ENCODE assay signal across 30 mouse cellular contexts in the genomic region with DNA sequence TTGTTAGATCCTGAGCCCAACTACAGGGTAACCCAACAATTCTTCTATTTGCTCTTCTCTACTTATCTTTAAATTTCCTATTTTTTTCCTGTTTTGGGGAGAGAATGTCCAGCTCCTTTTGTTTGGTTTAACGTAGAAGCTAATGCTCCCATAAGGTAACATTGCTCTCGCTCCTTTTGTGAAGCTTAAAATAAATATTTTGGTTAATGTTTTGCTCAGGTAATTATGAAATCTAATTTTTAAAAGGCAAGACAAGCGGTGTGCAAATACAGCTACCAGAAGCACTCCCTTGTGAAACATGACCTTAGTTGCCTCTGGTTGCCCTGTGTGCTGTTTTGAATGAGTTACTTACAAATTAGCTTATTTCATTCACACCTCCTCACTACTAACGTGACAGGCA.
"Had no signal": no experiment of that assay in that cellular context is flagged by ENCODE, and none has a peak within 500 bp of the region (broad histone marks: within the 10 kb centered on the region; RNA-seq: fewer than 3 reads in every experiment).

No protein-coding gene starts in this region.

- H3K4me1 ChIP-seq: limb, embryonic 10.5 days; limb, embryonic 12.5 days; limb, embryonic 13.5 days; limb, embryonic 15.5 days; liver, embryonic 13.5 days; liver, embryonic 15.5 days; lung, embryonic 15.5 days; megakaryocyte, embryonic 14.5 days; midbrain, embryonic 10.5 days; midbrain, embryonic 12.5 days; midbrain, embryonic 13.5 days; midbrain, embryonic 15.5 days; neural tube, embryonic 12.5 days; neural tube, embryonic 13.5 days had no signal

- H3K4me3 ChIP-seq: left cerebral cortex, adult 2 months; limb, embryonic 10.5 days; limb, embryonic 12.5 days; limb, embryonic 13.5 days; limb, embryonic 15.5 days; liver, embryonic 13.5 days; liver, embryonic 15.5 days; lung, embryonic 15.5 days; megakaryocyte, embryonic 14.5 days; midbrain, embryonic 10.5 days; midbrain, embryonic 12.5 days; midbrain, embryonic 13.5 days; midbrain, embryonic 15.5 days; myocyte; neural tube, embryonic 12.5 days; neural tube, embryonic 13.5 days had no signal

- ATAC-seq: lung, postnatal 0 days; midbrain, embryonic 13.5 days; midbrain, embryonic 15.5 days; midbrain, embryonic 16.5 days had no signal

- H3K4me2 ChIP-seq: limb, embryonic 12.5 days; limb, embryonic 13.5 days; limb, embryonic 15.5 days; liver, embryonic 13.5 days; liver, embryonic 15.5 days; lung, embryonic 14.5 days; lung, embryonic 15.5 days; midbrain, embryonic 12.5 days; midbrain, embryonic 13.5 days; midbrain, embryonic 15.5 days; neural tube, embryonic 12.5 days; neural tube, embryonic 13.5 days had no signal

- H3K36me3 ChIP-seq: limb, embryonic 10.5 days; limb, embryonic 12.5 days; limb, embryonic 13.5 days; limb, embryonic 15.5 days; liver, embryonic 13.5 days; liver, embryonic 15.5 days; lung, embryonic 15.5 days; midbrain, embryonic 10.5 days; midbrain, embryonic 12.5 days; midbrain, embryonic 13.5 days; midbrain, embryonic 15.5 days; neural tube, embryonic 12.5 days; neural tube, embryonic 13.5 days had no signal

- H3K9me3 ChIP-seq: limb, embryonic 10.5 days; limb, embryonic 12.5 days; limb, embryonic 13.5 days; limb, embryonic 15.5 days; liver, embryonic 13.5 days; liver, embryonic 15.5 days; lung, embryonic 15.5 days; midbrain, embryonic 10.5 days; midbrain, embryonic 12.5 days; midbrain, embryonic 13.5 days; midbrain, embryonic 15.5 days; neural tube, embryonic 12.5 days; neural tube, embryonic 13.5 days had no signal

- H3K9ac ChIP-seq: limb, embryonic 12.5 days; limb, embryonic 13.5 days; limb, embryonic 15.5 days; liver, embryonic 13.5 days; liver, embryonic 14.5 days; liver, embryonic 15.5 days; lung, embryonic 14.5 days; lung, embryonic 15.5 days; midbrain, embryonic 12.5 days; midbrain, embryonic 13.5 days; midbrain, embryonic 15.5 days; neural tube, embryonic 12.5 days; neural tube, embryonic 13.5 days had no signal

- H3K27me3 ChIP-seq: limb, embryonic 12.5 days; limb, embryonic 13.5 days; limb, embryonic 15.5 days; liver, embryonic 13.5 days; liver, embryonic 15.5 days; lung, embryonic 15.5 days; megakaryocyte, embryonic 14.5 days; midbrain, embryonic 12.5 days; midbrain, embryonic 13.5 days; midbrain, embryonic 15.5 days; neural tube, embryonic 12.5 days; neural tube, embryonic 13.5 days had no signal

- DNase-seq: layer of hippocampus, postnatal 36 days; left cerebral cortex, postnatal 4 days; liver, embryonic 13.5 days; lung, adult 18-20 months; lung, adult 2 months; lung, embryonic 14.5 days; lung, postnatal 10 days; lung, postnatal 14 days; lung, postnatal 36 days; lung, postnatal 4 days; midbrain, embryonic 14.5 days had no signal

- H3K27ac ChIP-seq: left cerebral cortex, adult 2 months; limb, embryonic 10.5 days; limb, embryonic 12.5 days; limb, embryonic 13.5 days; limb, embryonic 15.5 days; liver, embryonic 13.5 days; liver, embryonic 14.5 days; liver, embryonic 15.5 days; lung, embryonic 15.5 days; macrophage; midbrain, embryonic 10.5 days; midbrain, embryonic 12.5 days; midbrain, embryonic 13.5 days; midbrain, embryonic 15.5 days; neural tube, embryonic 12.5 days; neural tube, embryonic 13.5 days had no signal
